Mouse (Mus musculus) adrenal gland, postnatal 0 days (tissue): Measurements from ENCODE around the gene Tmem139. TPM values are rescaled to one million over a fixed set of nuclear protein-coding genes. Genes with fewer than 3 reads are reported as not detected.

ENCODE experiments used
- polyA plus RNA-seq: library from polyadenylated mRNA; unstranded; fragments of >200 nt; fragmentation: Nextera tagmentation; extraction: Ambion mirVana; gene quantifications from 2 replicates; pipeline ENCODE4 v1.2.1, GENCODE M21; 2015

The Tmem139 gene
- 0.30 and 0.54 TPM in 2 replicates for polyA plus RNA-seq

DNA sequence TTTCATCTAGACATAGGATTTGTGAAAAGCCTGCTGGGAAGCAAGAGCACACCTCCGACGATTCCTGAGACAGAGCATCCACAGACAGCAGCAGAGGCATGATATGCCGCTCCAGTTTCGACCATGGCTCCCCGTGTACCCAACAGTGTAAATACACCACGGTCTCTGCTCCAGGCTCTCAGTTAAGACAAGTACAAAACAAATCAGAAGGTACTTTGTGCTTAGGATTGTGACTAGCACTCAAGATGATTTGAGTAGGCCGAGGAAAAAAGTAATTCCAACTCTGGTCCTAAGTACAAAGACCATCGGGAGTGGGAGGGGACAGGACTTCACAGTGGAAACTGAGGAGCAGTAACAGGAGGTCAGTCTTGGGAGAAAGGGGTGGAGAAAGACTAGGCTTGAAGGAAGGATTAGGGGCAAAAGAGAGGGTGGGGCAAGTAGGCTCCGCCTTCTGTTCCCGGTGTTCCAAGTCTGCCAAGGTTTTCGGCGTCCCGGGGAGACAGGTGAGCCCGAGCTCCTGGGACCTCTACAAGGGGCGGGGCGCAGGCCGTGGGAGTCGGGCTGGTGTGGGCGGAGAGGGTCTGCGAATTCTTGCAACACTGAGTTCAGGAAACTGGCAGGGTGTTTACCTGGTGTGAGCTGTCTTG is at the start of gene Tmem139:
Gene Tmem139 (plus strand): TSS at position 447 of the 647 bp plus-strand sequence.

DNA sequence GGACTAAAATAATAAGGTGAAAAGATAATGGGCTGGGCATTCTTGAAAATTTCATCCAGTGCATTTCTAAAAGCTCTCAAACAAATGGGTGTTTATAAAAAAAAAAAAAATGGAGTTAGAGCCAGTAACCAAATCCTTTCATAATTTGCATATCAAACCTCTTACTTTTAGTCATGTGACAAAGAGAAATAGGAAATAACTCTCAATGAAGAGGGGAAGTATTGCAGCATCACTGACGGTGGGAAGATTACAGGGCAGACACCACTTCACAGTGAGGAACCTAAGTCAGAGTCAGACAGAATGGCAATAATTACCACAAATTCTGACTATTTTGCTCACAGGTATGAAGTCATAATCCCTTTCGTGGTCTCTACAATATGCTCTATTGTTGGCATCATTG is 46.7 kb upstream of the Tmem139 start, which contains the start of gene Tas2r144:
Gene Tas2r144 (plus strand): TSS at position 301 of the 400 bp plus-strand sequence.

DNA sequence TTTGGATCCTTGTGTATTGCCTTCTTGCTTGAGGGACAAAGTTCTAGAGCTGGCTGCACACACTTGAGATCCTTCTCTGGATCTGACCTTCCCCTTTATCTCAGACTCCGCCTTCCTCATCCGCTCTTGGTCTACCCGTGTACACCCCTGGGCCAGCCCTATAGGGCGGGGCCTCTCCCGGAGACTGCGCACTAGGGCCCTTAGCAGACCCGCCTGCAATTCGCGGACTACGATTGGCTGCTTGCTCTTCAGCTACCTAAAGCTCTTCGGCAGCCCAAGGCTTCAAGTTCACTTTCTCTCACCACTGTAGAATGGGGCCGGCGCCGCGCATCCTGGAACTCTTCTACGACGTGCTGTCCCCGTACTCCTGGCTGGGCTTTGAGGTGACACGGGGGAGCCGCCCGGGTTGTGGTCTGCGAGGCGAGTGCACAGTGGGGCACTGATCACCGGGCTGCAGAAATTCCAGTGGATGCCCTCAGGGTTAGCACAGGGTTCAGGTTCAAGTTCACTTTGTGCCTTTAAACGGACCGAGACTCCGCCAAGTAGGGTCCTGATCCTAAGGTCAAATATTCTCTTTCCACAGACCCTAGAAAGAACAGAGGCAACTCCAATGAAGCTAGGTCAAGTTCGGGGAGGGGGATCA is 15.9 kb upstream of the Tmem139 start, which contains the start of gene Gstk1:
Gene Gstk1 (plus strand): TSS at position 225 of the 643 bp plus-strand sequence.

DNA sequence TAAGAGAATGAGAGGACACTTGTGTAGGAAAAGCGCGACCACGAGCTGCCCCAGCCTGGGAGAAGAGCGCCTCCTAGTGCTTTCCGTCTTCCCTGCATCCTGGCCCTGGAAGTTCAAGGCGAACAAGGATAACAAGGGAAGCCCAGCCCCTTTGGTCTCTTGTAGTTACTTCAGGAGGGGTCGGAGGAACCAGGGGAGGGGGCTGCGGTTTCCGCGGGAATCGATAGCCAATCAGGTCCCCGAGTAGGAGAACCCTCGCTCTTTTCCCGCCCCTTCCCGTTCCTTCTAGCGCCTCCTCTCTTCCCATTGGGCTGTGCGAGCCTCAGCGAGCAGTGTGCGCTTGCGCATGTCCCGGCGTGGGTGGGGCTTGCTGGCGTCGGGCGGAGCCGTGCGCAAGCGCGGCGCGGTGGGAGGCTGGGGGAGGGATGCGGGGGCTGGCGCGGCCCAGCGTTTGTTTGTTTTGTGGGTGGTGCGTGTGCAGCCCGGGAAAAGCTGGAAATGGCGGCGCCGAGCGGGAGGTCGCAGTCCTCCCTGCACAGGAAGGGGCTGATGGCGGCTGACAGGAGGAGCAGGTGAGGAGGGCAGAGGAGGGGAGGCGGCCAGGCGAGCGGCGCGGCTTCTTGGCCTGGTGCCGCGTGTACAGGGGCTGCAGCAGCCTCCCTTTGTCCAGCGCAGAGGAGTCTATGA is 3.0 kb downstream of the Tmem139 start, which contains the start of gene Casp2:
Gene Casp2 (plus strand): TSS at position 360 of the 687 bp plus-strand sequence.

DNA sequence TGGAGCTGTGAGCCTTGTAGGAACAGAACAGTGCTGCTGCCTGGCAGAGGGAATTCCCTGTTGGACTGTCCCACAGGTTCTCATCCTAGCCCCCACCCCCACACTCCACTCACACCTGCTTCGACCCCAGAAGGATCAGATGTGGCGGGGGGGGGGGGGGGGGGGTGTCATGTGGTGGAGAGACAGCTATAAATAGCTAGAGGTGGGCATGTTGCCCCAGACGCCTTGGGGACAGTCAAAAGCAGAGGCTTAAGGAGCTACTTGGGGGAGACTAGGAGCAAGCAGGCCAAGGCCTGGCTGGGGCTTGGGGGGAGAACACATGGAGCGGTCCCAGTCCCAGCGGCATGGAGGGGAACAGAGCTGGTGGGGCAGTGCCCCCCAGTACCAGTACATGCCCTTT is 24.7 kb downstream of the Tmem139 start, which contains the start of gene Clcn1:
Gene Clcn1 (plus strand): TSS at position 238 of the 400 bp plus-strand sequence.

Other genes with a start within 250 kb of the Tmem139 start
- gene Sva, start 223.6 kb upstream of the Tmem139 start, polyA plus RNA-seq: not detected in 2 replicates
- gene Tas2r139, start 121.0 kb upstream of the Tmem139 start, polyA plus RNA-seq: not detected in 2 replicates
- not detected in 2 replicates for gene Tas2r144, start 46.6 kb upstream of the Tmem139 start, polyA plus RNA-seq
- gene Gstk1, start 16.0 kb upstream of the Tmem139 start, polyA plus RNA-seq: 69.9 and 129 TPM in 2 replicates
- 12.3 and 19.0 TPM in 2 replicates for gene Casp2, start 3.0 kb downstream of the Tmem139 start, polyA plus RNA-seq
- gene Clcn1, start 24.7 kb downstream of the Tmem139 start, polyA plus RNA-seq: 0.14 TPM in 1 of 2 replicates, not detected in the other
- gene Fam131b, start 62.7 kb downstream of the Tmem139 start, polyA plus RNA-seq: 0.35 and 0.96 TPM in 2 replicates
- 103 and 107 TPM in 2 replicates for gene Zyx, start 87.7 kb downstream of the Tmem139 start, polyA plus RNA-seq
- 1.5 TPM in 2 replicates for gene Epha1, start 111.3 kb downstream of the Tmem139 start, polyA plus RNA-seq
- not detected in 2 replicates for gene Tas2r143, start 138.3 kb downstream of the Tmem139 start, polyA plus RNA-seq
- gene Tas2r135, start 143.5 kb downstream of the Tmem139 start, polyA plus RNA-seq: not detected in 2 replicates
- 0.15 TPM in 1 of 2 replicates, not detected in the other for gene Tas2r126, start 172.6 kb downstream of the Tmem139 start, polyA plus RNA-seq
- not detected in 2 replicates for gene Olfr458, start 203.2 kb downstream of the Tmem139 start, polyA plus RNA-seq
- gene Olfr457, start 214.4 kb downstream of the Tmem139 start, polyA plus RNA-seq: not detected in 2 replicates
- gene Olfr456, start 225.2 kb downstream of the Tmem139 start, polyA plus RNA-seq: 0.39 and 0.59 TPM in 2 replicates